Mouse (Mus musculus) CD4-positive, CD25-positive, alpha-beta regulatory T cell, adult 2 months (primary cell): Measurements from ENCODE around the gene Hsd17b3.
A peak's percentile ranks its signal among the peaks of the same experiment; 100 is the strongest.

ENCODE experiments used
- DNase-seq: peaks from one replicate; pipeline ENCODE4 v3.0.0-alpha.2; 2012; ENCODE audit warnings: low read depth, low spot score

Gene Hsd17b3

DNA sequence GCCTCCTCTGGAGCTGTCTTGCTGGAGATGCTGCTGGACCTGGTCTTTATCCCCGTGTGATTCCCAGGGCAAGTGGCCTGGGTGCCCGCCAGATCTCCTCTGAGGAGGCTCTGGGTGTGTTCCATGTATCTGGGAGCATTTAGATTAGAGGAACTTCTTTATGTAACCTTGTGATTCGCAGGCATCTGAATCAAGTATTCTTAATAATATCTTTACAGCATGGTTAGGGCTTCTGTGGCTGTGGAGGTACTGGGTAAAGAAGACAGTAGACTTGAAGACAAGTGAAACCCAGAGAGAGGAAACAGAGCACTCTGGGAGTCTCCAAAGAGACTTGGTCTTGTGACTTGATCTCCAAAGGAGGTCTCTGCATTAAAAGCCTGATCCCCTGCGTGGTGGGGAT lies at the start of gene Hsd17b3:
Gene Hsd17b3, minus strand, starts transcription at position 101 of the 400 bp plus-strand sequence.
- DNase-seq: no peak

- DNase-seq: peak; percentile 71
These were observed 40.8 kb upstream of the Hsd17b3 start for GRCm38 (mm10) chr13:64129616-64130375.

DNA sequence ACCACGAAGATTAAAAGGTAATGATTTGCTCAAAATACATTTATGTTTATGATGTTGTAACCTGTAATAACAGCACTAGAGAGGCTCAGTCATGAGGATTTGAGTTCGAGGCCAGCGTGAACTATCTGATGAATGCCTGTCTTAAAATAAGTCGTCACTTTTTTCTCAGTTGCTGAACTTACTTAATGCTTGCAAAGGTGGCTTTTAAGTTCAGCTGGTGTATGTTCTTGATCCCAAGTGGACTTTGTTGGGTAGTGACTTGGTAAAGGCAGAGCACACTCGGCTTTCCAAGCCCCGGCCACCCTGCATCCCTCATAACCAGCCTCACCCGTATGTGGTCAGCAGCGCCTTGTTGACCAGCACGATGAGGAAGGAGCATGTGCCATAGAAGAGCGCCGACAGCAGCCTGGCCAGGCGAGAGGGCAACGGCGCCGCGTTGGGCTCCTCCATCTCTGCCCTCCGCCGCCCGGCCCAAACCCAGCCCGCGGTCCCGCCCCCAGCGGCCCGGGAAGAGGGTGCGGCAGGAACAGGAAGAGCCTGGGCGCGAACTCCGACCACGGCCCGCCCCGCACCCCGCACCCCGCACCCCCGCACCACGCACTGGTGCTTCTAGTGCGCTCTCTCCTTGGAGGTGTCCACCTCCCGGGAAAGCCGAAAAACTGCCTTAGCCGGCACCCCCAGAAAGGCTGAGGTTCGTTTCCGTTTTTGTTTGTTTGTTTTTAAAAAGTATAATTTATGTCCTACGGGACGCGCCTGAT lies 40.0 kb upstream of the Hsd17b3 start, which contains the start of gene Slc35d2:
Gene Slc35d2, minus strand, starts transcription at position 511 of the 758 bp plus-strand sequence.
- DNase-seq: peak; percentile 80

DNA sequence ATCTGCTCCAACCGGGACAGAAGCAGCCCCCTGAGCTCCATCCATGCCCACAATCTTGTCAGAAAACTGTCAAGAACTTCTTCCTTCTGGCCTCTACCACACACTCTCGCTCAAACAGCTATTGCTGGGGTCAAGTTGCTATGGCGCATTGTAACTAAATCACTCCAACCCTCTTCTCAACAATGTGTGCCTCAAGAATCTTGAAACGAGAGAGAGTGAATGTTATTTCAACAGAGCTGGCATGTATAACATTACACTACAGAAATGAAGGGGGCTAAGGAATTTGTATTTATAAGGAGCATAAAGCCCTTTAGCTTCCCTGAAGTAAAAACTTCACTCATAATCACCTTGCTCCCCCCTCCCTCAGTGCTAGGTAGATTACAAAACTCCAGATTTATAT lies 37.3 kb upstream of the Hsd17b3 start:
- DNase-seq: no peak

DNA sequence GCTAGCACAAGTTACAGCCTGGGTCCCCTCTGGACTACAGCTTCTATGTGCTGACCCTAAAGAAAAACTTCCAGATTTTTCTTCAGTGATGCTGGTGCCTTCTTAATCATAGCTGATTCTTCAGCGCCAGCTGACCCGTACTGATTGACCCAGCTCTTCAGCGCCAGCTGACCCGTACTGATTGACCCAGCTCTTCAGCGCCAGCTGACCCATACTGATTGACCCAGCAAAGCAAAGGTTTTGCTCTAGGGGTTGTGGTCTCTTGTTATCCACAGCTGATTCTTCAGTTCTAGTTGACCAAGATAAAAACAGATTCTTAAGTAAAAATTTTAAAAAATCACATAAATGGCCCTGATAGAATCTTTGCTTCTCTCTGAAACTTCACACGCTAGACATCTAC lies 35.9 kb upstream of the Hsd17b3 start:
- DNase-seq: no peak

- no peak for DNase-seq
These were observed 34.6 kb upstream of the Hsd17b3 start for GRCm38 (mm10) chr13:64123491-64124188.

DNA sequence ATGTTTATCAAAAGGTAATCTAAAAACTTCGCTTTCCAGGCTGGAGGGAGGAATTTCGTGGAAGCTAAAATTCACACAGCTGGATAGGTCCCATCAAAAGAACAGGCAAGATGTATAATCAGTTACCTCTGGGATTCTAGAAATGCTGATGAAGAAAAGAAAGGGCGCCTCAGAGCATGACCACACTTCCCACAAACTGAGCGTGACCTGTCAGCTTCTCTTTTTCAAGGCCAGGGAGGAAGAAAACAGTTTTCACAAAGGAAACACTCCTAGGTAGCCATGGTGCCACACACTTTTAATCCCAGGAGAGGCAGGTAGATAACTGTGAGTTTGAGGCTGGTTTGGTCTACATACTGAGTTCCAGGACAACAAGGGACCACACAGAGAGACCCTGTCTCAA lies 31.7 kb upstream of the Hsd17b3 start:
- no peak for DNase-seq

DNA sequence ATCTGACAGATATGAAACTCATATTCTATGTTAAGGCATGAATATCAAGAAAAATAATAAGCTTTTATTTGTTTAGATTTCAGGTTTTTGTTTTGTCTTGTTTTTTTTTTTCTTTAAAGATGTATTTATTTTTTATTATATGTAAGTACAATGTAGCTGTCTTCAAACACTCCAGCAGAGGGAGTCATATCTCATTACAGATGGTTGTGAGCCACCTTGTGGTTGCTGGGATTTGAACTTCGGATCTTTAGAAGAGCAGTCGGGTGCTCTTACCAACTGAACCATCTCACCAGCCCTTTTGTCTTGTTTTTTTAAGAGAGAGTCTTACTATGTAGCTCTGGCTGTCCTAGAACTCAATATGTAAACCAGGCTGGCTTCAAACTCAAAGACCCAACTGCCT lies 28.4 kb upstream of the Hsd17b3 start:
- peak; percentile 45 for DNase-seq

DNA sequence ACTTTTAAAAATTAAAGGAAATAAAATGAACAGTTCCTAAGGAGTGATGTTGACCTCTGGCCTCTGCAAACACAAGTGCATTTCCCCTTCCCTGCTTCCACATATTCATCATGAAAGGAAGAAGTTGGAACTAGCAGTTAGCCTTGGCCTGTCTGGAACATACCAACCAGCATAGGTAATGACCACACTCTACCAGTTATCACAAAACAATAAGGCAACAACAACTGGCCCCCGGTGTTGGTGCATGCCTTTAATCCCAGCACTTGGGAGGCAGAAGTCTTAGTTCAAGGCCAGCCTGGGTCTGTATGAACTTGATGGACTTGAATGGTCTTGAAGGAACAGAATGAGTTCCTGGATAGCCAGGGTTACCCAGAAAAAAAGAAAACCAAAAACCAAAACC lies 21.4 kb upstream of the Hsd17b3 start:
- no peak for DNase-seq

- DNase-seq: no peak
These were observed 19.4 kb upstream of the Hsd17b3 start for GRCm38 (mm10) chr13:64108381-64108850.

DNA sequence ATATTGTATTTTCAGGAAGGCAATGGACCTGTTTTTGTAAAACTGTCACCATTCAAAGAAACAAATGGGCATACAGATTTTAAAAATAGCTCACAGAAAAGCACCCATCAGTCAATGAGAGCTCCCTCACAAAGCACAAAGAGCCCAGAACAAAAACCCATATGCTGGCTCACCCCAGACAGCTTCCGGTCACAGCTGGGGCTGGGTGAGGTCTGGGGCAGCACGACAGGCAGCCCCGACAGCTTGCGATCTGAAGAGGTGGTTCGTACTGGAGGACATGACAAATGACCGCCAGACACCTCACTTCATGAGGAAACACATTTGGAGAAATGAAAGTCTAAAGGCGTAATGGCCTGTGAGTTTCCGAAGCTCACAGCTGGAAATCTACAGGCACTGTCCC lies 18.5 kb upstream of the Hsd17b3 start:
- no peak for DNase-seq

DNA sequence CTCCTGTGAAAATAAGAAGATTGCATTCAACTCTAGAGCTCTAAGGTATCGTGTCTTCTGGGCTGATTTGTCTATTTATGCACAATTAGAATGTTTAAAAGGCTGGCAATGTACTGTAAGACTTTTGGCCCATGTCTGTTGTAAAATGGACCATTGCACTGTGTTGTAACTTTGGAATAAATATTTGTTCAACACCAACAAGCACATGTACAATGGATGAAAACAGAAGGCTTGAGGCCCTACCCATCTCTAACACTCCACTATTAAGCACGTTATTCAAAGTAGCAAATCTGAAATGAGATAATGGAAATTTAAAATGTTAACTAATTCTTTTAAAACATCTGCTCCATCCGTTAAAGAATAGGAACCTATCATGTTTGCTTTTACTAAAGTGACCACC lies 18.1 kb upstream of the Hsd17b3 start:
- DNase-seq: no peak

DNA sequence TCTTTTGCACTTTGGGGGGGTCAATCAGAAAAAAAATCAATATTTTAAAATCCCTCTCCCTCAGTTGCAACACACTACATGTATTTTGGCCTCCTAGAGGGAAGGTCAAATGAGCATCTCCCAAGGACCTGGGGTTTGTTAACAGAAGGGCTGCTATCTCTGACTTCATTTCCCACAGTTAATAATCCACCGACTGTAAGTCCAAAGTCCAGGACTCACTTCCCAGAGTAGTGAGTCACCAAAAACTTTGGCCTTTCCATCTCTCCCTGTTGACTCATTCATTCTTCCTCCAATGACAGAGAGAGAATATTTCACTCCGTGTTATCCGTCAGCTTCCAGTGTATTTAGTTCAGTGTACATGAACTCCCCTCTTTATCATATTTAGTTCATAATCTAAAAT lies 16.7 kb upstream of the Hsd17b3 start:
- DNase-seq: no peak

DNA sequence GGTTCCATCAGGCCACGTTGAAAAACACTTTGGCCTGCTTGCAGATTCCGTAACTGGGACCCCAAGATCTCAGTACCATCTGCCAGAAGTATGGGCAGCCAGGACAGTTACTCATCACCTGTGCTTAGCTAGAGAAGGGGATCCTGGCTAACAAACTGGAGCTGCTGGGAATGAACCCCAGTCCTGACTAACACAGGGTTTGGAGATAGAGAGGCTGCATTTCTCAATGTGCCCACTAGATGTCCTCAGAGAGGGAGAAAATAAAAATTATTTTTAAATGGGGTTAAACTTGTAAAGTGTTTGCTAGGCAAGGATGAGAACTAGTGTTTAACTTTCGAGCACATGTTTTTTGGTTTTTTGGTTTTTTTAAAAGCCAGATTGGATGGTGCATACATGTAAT lies 11.2 kb upstream of the Hsd17b3 start:
- DNase-seq: peak; percentile 62

- DNase-seq: peak; percentile 70
These were observed 10.0 kb upstream of the Hsd17b3 start for GRCm38 (mm10) chr13:64098992-64099391.

- peak; percentile 69 for DNase-seq
These were observed 4.3 kb upstream of the Hsd17b3 start for GRCm38 (mm10) chr13:64093341-64093740.

DNA sequence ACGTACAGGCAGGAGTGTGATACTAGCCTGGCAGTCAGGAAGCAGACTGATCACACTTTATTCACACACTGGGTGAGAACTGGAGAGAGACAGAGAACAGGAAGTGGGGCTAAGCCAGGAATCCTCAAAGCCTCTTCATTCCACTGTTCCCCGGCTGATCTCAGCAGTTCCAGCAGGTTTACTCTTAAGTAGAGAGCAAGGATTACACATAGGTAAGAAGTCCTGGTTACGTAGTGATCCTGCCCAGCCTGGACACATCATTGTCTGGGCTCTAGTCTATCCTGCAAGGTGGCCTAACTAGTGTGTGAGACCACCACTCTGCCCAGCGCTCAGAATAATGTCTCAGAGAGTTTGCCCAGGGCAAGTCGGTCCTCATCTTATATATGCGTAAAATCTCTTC lies 3.7 kb upstream of the Hsd17b3 start:
- DNase-seq: no peak

DNA sequence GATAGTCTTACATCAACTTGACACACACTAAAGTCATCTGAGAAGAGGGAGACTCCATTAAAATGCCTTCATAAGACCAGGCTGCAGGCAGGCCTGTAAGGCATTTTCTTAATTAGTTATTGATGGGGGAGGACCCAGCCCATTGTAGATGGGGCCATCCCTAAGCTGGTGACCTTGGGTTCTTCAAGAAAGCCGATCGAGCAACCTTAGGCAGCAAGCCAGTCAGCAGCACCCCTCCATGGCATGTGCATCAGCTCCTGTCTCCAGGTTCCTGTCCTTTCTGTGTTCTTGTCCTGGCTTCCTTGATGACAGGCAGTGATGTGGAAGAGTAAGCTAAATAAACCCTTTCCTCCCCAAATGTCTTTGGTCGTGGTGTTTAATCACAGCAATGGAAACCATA lies 3.1 kb upstream of the Hsd17b3 start:
- no peak for DNase-seq

GRCm38 (mm10) chr13:64091006-64091405 lies 2.0 kb upstream of the Hsd17b3 start:
- no peak for DNase-seq

- no peak for DNase-seq
These were observed 1.2 kb upstream of the Hsd17b3 start for GRCm38 (mm10) chr13:64090278-64090677.

- DNase-seq: no peak
These were observed 973 bp downstream of the Hsd17b3 start for GRCm38 (mm10) chr13:64088057-64088456.

DNA sequence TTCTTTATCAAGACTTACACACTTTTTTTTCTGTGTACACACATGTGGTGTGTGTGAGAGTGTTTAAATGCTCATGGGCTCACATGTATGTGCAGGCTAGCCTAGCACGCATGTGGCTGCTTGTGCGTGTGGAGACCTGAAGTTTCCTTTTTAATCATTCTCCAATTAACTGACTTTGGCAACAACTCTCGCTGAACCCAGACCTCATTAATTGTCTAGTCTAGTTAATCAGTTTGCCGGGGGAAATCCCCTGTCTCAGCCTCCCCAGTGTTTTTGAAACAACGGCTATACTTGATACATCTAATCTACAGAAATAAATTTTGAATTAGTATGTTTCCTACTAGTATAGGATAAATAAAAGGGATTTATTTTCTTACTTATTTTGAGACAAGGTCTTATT lies 3.0 kb downstream of the Hsd17b3 start:
- DNase-seq: no peak
